Mouse (Mus musculus) testis, postnatal 10 days (tissue): ENCODE results near the gene Stag3.

Experiments
- DNase-seq: peaks from one replicate; pipeline ENCODE4 v3.0.0; 2021; ENCODE audit warnings: low spot score

Gene Stag3

GRCm38 (mm10) chr5:138268980-138269379, 11.1 kb upstream of the Stag3 start:
- no peak for DNase-seq

- DNase-seq = no peak
Observed at GRCm38 (mm10) chr5:138271232-138271631, 8.8 kb upstream of the Stag3 start.

GRCm38 (mm10) chr5:138272409-138272923, 7.6 kb upstream of the Stag3 start, which contains the start of gene Gal3st4:
TSS of gene Gal3st4 (minus strand) at chr5:138272840.
- DNase-seq = peak; percentile 54

GRCm38 (mm10) chr5:138274186-138274585, 5.9 kb upstream of the Stag3 start:
- DNase-seq = peak; percentile 40

GRCm38 (mm10) chr5:138275216-138276050, 4.6 kb upstream of the Stag3 start:
- peak; percentile 51 for DNase-seq

GRCm38 (mm10) chr5:138277994-138278393, 2.0 kb upstream of the Stag3 start:
- no peak for DNase-seq

GRCm38 (mm10) chr5:138280425-138280768, 357 bp downstream of the Stag3 start:
- DNase-seq = peak; percentile 81

- peak; percentile 34 for DNase-seq
Observed at GRCm38 (mm10) chr5:138280829-138281228, 789 bp downstream of the Stag3 start.

- DNase-seq = no peak
Observed at GRCm38 (mm10) chr5:138281798-138282197, 1.8 kb downstream of the Stag3 start.

GRCm38 (mm10) chr5:138283540-138283939, 3.5 kb downstream of the Stag3 start:
- no peak for DNase-seq

GRCm38 (mm10) chr5:138287861-138288260, 7.8 kb downstream of the Stag3 start:
- no peak for DNase-seq

GRCm38 (mm10) chr5:138291638-138292037, 11.6 kb downstream of the Stag3 start:
- no peak for DNase-seq

GRCm38 (mm10) chr5:138294158-138294557, 14.1 kb downstream of the Stag3 start:
- no peak for DNase-seq

GRCm38 (mm10) chr5:138299613-138300012, 19.6 kb downstream of the Stag3 start:
- DNase-seq = no peak

GRCm38 (mm10) chr5:138312795-138313194, 32.8 kb downstream of the Stag3 start:
- DNase-seq = no peak

GRCm38 (mm10) chr5:138341661-138342060, 61.6 kb downstream of the Stag3 start, which contains the start of gene Pvrig:
TSS of gene Pvrig (plus strand) at chr5:138341961.
- no peak for DNase-seq

GRCm38 (mm10) chr5:138343216-138343615, 63.2 kb downstream of the Stag3 start:
- no peak for DNase-seq
